In the genomic region with DNA sequence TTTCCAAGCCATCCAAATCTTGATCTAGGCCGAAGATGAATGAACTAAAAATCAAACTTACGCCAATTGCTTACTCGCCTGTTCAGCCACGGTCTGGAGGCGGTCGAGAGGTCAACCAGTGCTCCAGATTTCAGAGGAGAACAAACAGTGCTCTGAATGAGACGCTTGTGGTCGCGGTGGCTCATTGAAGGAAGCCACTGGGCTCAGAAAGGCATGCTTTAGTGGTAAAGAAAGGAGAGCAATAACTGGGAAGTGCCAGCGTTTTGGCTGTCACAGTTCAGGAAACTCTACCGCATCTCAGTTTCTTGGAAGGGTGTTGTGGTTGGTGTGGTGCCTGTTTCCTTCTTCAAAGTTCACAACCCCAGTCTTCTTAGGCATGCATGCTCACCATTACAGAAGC, we compare ENCODE assay signal across 27 mouse cellular contexts. TPM values are rescaled to one million over a fixed set of nuclear protein-coding genes. Genes with fewer than 3 reads are reported as not detected.
DNase-seq lines count a peak whose midpoint lies in the region; ATAC-seq and TF ChIP-seq lines count a peak whose summit lies in the region.
"Had no signal": no experiment of that assay in that cellular context is flagged by ENCODE, and none has a peak within 500 bp of the region (broad histone marks: within the 10 kb centered on the region; RNA-seq: fewer than 3 reads in every experiment).

No protein-coding gene starts in this region.

- no peak overlapping the region for H3K4me3 ChIP-seq in lung, adult 2 months (replicated peaks; ENCODE audit: extremely low read depth, low read depth, low read length)
- H3K4me3 ChIP-seq: forebrain, embryonic 10.5 days; forebrain, embryonic 15.5 days; gastrocnemius, adult 2 months; hindbrain, embryonic 13.5 days; limb, embryonic 12.5 days; myocyte; neural tube, embryonic 12.5 days had no signal

- peak; percentile 96 to 98 for ATAC-seq in hematopoietic stem cell, adult 5-6 weeks (replicated peaks in 1 of 2; ENCODE audit: insufficient read depth in 1 of 2, low FRiP score in 2 of 2, low TSS enrichment in 1 of 2, low read depth in 1 of 2, poor library complexity in 2 of 2, severe bottlenecking in 2 of 2)
- ATAC-seq: CD4-positive, CD25-positive, alpha-beta regulatory T cell, adult 4 months; forebrain, embryonic 15.5 days; intestine, embryonic 16.5 days had no signal

- TF ChIP-seq POLR2A in lung, adult 2 months (IDR thresholded peaks at IDR 0.05; ENCODE audit: borderline replicate concordance, extremely low read depth, low read depth, low read length), result no peak

- no peak for TF ChIP-seq CTCF in lung, adult 2 months (IDR thresholded peaks at IDR 0.05; ENCODE audit: insufficient read depth, low read length)

- intact Hi-C loops in heart, postnatal 25 days (cut with DNase I), result no loop called here

- WGBS in lung, adult 2 months, result 51% methylated on average over 11 of the region's 11 CpGs

- DNase-seq in heart, adult 11 months, result peak; percentile 91
- DNase-seq in heart, postnatal 25 days (ENCODE audit: low spot score), result no peak
- peak; percentile 25 for DNase-seq in lung, postnatal 36 days
- no peak for DNase-seq in lung, adult 2 months
- DNase-seq in kidney, adult 8-10 months, result no peak
- no peak for DNase-seq in thymus, adult 18-20 months
- DNase-seq: adrenal gland, postnatal 25 days; cerebellum, adult 18-20 months; cerebellum, postnatal 10 days; gastrocnemius, adult 2 months; heart, postnatal 36 days; kidney, adult 9 months; kidney, postnatal 14 days; layer of hippocampus, adult 9-11 months; lung, postnatal 10 days; right cerebral cortex, postnatal 4 days; thymus, adult 2 months; thymus, postnatal 36 days had no signal

- H3K4me1 ChIP-seq in lung, adult 2 months (ENCODE audit: control insufficient read depth, insufficient read depth, low read length), result no peaks in the 10 kb centered on the region

RNA-seq across cellular contexts. Expression of gene Flrt2, which starts 49.3 kb away (rescaled TPM):
- total RNA-seq in heart, postnatal 25 days (2021), result 1 to 10 TPM; 7.6 to 9.4 TPM
- polyA plus RNA-seq in lung, adult 2 months (2012; rRNA removed), result 4.1 and 4.4 TPM in 2 replicates
- not detected in 2 replicates for total RNA-seq in hematopoietic stem cell, adult 5-6 weeks (2017)
- polyA plus RNA-seq: CD4-positive, CD25-positive, alpha-beta regulatory T cell, adult 4 months had no signal

Comparison
In these comparisons a context has a peak if more than half of its experiments do, and no peak if none do; other contexts are left out.
1. DNase-seq: peak in heart, adult 11 months (single experiment) and lung, postnatal 36 days (single experiment); none in heart, postnatal 25 days (single experiment), lung, adult 2 months (single experiment), kidney, adult 8-10 months (0 of 2) and thymus, adult 18-20 months (0 of 2).